Mouse (Mus musculus) kidney, embryonic 14.5 days (tissue): ENCODE data around the gene Ppfia4. TPM values are rescaled to one million over a fixed set of nuclear protein-coding genes. Genes with fewer than 3 reads are reported as not detected.

Experiments used
- ATAC-seq: fragments of 200-750 bp; cut with Nextera tagmentation; 2 replicates; pipeline ENCODE4 v1.8.0; 2017; ENCODE audit warnings: moderate number of reproducible peaks, mild to moderate bottlenecking, moderate TSS enrichment, moderate library complexity; ENCODE audit not compliant: low FRiP score, low TSS enrichment
- H3K27ac ChIP-seq: fragments of 300-500 bp; sonication (generic); 2 replicates; pipeline ENCODE4 v1.5.1; 2014; ENCODE audit warnings: low read depth, mild to moderate bottlenecking, low read length, moderate library complexity, mixed read lengths
- H3K27me3 ChIP-seq: fragments of 300-500 bp; sonication (generic); 2 replicates; pipeline ENCODE4 v1.6.1; 2014; ENCODE audit warnings: mild to moderate bottlenecking, low read length; ENCODE audit not compliant: control insufficient read depth, insufficient read depth
- H3K36me3 ChIP-seq: fragments of 300-500 bp; sonication (generic); 2 replicates; pipeline ENCODE4 v1.6.1; 2014; ENCODE audit warnings: low read length, mixed read lengths; ENCODE audit not compliant: control insufficient read depth, insufficient read depth
- H3K4me1 ChIP-seq: fragments of 300-500 bp; sonication (generic); 2 replicates; pipeline ENCODE4 v1.6.1; 2014; ENCODE audit warnings: low read length, mixed read lengths; ENCODE audit not compliant: control insufficient read depth, insufficient read depth
- H3K4me2 ChIP-seq: fragments of 300-500 bp; sonication (generic); replicated peaks from 2 replicates; pipeline ENCODE4 v1.6.1; 2014; ENCODE audit warnings: low read depth, mild to moderate bottlenecking, low read length
- H3K4me3 ChIP-seq: fragments of 300-500 bp; sonication (generic); 2 replicates; pipeline ENCODE4 v1.5.1; 2014; ENCODE audit warnings: mild to moderate bottlenecking, low read length
- H3K9ac ChIP-seq: fragments of 300-500 bp; sonication (generic); 2 replicates; pipeline ENCODE4 v1.6.1; 2014; ENCODE audit warnings: low read depth, mild to moderate bottlenecking, low read length, moderate library complexity
- H3K9me3 ChIP-seq: fragments of 300-500 bp; sonication (generic); 2 replicates; pipeline ENCODE4 v1.6.1; 2016; ENCODE audit warnings: low read length; ENCODE audit not compliant: control insufficient read depth
- WGBS: fragments of 180-500 bp; shearing (Covaris S2); extraction: QIAGEN DNeasy Blood & Tissue Kit; methylation state at CpG from one replicate; pipeline ENCODE4 v1.1.7; 2014; 5-methylcytosine and 5-hydroxymethylcytosine counted together
- polyA plus RNA-seq: library from polyadenylated mRNA; unstranded; fragments of >200 nt; fragmentation: Nextera tagmentation; extraction: Ambion mirVana; gene quantifications from 2 replicates; pipeline ENCODE4 v1.2.1, GENCODE M21; 2014

The Ppfia4 gene
- polyA plus RNA-seq, 1 experiment from 2014 or later = 2.7 TPM

DNA sequence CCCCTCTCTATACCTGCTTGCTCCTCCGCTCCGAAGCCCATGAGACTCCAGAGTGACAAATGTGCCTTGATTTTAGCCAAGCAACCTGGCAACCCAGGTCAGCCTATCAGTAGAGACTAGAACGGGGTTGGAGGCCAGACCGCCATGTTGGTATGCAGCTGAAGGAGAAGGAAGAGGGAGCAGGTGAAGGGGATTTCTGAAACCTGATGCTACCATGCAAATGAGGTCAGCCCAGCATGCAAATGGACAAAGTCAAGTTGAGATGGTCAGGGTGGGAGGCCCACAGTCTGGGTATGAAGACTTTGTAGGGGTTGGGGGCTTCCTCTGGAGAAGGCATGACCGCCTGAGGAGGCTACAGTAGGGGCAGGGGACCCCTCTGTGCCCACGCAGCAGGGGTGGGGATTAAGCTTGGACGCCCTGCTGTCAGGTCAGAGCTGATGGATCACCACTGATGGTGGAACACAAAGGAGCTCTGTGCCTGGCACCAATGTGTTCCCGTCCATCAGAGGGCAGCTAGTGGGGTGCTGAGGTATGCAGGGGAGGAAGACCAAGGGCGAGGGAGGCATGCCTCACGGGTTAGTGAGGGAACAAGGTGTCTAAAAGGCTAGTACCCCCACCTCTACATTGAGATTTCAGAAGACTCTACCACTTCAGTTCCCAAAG lies 47.1 kb downstream of the Ppfia4 start:
- Histone ChIP-seq H3K36me3 (no peaks in the 10 kb centered on the region), H3K9ac (no peak overlapping the region), H3K27ac (no peak overlapping the region), H3K9me3 (no peaks in the 10 kb centered on the region), H3K27me3 (no peaks in the 10 kb centered on the region), H3K4me3 (no peak overlapping the region), H3K4me1 (peaks cover 5% of the 10 kb centered on the region; the same call in 1 of the 2 replicates), H3K4me2 (no peak overlapping the region)
- WGBS = 60% methylated on average over 10 of the region's 10 CpGs
- no peak for ATAC-seq

DNA sequence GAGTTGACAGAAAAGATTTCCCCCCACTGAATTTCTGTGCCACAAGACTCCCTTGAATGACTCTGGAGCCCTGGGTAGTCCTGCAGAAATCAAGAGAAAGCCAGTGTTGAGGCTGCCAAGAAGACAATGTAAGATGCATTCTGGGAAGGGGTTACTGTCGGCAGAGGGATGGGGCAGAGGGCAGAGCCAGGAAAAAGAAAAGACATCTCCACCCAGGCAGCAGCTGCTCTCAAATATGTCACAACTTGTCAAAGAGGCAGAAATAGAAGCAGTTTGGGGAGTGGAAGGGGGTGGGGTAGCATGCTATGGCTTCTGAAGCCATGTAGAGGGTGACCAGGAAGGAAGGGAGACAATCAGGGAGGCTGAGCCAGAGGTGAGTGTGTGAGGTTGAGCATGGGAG lies 49.6 kb downstream of the Ppfia4 start:
- WGBS = 62% methylated on average over 1 of the region's 1 CpGs
- Histone ChIP-seq H3K9ac (no peak overlapping the region), H3K4me1 (peaks cover 5% of the 10 kb centered on the region; the same call in 1 of the 2 replicates), H3K27ac (no peak overlapping the region), H3K4me3 (no peak overlapping the region), H3K36me3 (no peaks in the 10 kb centered on the region), H3K27me3 (no peaks in the 10 kb centered on the region), H3K9me3 (no peaks in the 10 kb centered on the region), H3K4me2 (no peak overlapping the region)
- no peak for ATAC-seq

DNA sequence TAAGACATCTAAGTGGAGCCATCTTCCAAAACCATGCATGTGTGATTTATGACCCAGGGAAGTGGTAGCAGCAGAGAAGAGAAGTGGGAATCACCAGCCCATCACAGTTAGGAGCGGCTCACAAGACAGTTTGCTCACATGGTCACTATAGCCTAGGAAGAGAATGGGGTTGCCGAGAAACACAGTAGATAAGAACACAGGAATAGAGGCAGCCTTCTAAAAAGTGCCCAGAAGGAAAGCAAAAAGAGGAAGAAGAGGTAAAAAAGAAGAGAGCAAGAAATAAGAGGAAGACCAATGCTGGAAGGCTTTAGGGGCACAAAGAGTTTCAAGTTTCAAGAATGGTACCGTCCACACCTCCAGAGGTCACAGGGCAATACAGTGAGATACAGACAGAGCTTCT lies 50.4 kb downstream of the Ppfia4 start:
- Histone ChIP-seq H3K27me3 (no peaks in the 10 kb centered on the region), H3K4me1 (peaks cover 5% of the 10 kb centered on the region; the same call in 1 of the 2 replicates), H3K27ac (no peak overlapping the region), H3K36me3 (no peaks in the 10 kb centered on the region), H3K9me3 (no peaks in the 10 kb centered on the region), H3K4me3 (no peak overlapping the region), H3K4me2 (no peak overlapping the region), H3K9ac (no peak overlapping the region)
- no peak for ATAC-seq
- 38% methylated on average over 3 of the region's 3 CpGs for WGBS

DNA sequence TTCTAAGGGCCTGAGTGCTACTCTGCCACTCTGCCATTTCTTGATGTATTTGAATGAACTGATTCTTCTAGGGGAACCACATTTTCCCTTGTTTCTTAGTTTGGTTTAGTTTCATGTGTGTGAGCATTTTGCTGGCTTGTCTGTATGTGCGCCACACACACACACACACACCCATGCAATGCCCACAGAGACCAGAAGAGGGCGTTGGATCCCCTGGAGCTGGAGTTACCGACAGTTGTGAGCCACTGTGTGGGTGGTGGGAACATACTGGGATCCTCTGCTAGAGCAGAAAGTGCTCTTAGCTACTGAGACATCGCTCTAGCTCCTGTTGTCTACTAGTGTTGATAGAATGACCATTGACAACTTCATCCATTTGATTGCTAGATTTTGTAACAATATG lies 51.2 kb downstream of the Ppfia4 start:
- no peak overlapping the region for H3K4me3 ChIP-seq
- no peak for ATAC-seq
- no peak overlapping the region for H3K9ac ChIP-seq
- no peak overlapping the region for H3K27ac ChIP-seq
- H3K4me2 ChIP-seq = no peak overlapping the region
- no peaks in the 10 kb centered on the region for H3K27me3 ChIP-seq
- 75% methylated on average over 4 of the region's 4 CpGs for WGBS
- H3K36me3 ChIP-seq = no peaks in the 10 kb centered on the region
- no peaks in the 10 kb centered on the region for H3K9me3 ChIP-seq
- H3K4me1 ChIP-seq = peaks cover 5% of the 10 kb centered on the region; the same call in 1 of the 2 replicates

DNA sequence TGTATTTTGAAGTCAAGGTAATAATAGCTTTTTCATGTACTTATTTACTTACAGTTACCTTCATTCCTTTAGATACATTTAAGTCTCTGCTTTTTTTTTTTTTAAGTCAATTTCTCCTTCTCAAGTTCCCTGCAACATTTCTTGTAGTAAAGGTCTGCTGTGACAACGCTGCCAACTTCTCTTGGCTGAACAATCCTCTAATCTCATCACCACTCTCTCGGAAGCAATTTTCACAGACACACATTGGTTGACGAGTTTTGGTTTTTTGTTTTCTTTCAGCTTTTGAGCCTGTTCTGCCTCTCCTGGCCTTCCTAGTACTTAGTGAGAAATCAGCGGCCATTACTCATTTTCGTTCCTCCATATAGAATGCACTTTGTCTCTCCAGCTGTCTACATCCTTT lies 52.6 kb downstream of the Ppfia4 start:
- Histone ChIP-seq H3K9me3 (no peaks in the 10 kb centered on the region), H3K9ac (no peak overlapping the region), H3K27me3 (no peaks in the 10 kb centered on the region), H3K4me1 (peaks cover 5% of the 10 kb centered on the region; the same call in 1 of the 2 replicates), H3K36me3 (no peaks in the 10 kb centered on the region), H3K4me3 (no peak overlapping the region), H3K4me2 (no peak overlapping the region), H3K27ac (no peak overlapping the region)
- 91% methylated on average over 5 of the region's 5 CpGs for WGBS
- ATAC-seq = no peak

DNA sequence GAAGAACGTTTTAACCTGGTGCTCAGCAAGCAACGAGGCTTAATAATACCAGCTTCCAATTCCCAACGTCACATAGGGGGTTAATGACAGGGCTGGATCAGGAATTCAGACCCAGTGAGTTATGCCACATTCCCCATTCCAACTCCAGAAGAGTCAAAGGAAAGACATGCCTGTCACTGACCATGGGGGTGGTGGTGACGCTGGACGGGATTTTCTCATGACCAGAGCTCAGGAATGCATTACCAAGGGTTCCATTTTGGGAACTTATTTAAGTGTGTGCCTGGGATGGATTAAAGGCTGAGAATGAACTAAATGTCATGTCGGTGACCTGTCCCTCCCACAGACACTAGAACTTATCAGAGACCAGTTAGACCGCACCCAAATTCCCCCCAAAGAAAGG lies 55.9 kb downstream of the Ppfia4 start:
- Histone ChIP-seq H3K27ac (no peak overlapping the region), H3K9me3 (no peaks in the 10 kb centered on the region), H3K4me1 (no peaks in the 10 kb centered on the region; the same call in 1 of the 2 replicates), H3K36me3 (no peaks in the 10 kb centered on the region), H3K9ac (no peak overlapping the region), H3K4me2 (no peak overlapping the region), H3K4me3 (no peak overlapping the region), H3K27me3 (no peaks in the 10 kb centered on the region)
- ATAC-seq = no peak
- 78% methylated on average over 7 of the region's 7 CpGs for WGBS

DNA sequence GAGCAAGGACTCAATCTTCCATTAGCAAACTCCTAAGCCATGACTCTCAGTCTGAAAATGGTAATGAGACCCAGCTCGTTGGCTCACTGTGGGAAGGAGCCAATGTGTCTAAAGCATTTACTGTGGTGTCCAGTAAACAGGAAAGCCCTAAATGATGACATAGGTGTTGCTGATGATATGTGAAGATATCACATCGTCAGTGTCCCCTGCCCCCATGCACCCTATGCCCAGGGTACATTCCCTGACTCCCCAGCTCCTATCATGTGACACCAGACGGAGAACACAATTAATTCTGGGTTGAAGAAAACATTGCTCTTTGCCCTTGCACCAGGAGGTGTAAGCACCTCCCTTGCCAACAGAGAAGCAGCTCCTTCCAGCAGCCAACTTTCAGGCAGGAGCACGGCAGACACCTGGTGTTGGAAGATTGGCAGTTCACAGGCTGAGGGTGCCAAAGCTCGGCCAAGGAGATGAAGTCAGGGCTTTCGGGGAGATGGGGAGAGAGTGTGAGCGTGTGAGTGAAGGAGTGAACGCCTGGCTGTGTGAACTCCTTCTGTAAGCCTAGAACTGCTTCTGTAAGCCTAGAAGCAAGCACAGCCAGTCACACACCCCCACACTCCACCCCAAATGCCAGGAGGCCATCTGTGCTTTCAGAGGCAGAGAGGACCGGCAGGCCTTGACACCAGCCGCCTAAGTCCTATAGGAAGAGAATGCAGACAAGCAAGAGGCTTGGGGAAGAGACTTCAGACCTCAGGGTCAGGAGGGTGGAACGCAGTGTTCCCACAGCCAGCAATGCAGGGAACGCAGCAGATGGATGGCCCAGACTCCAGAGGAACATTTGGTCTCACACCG lies 56.9 kb downstream of the Ppfia4 start:
- no peak overlapping the region for H3K4me3 ChIP-seq
- H3K36me3 ChIP-seq = no peaks in the 10 kb centered on the region
- no peaks in the 10 kb centered on the region for H3K9me3 ChIP-seq
- WGBS = 32% methylated on average over 13 of the region's 13 CpGs
- H3K4me2 ChIP-seq = no peak overlapping the region
- ATAC-seq = 0 out of 2 replicates have a peak, but pooled peaks have one; percentile 44
- no peak overlapping the region for H3K9ac ChIP-seq
- no peak overlapping the region for H3K27ac ChIP-seq
- no peaks in the 10 kb centered on the region; the same call in 1 of the 2 replicates for H3K4me1 ChIP-seq
- no peaks in the 10 kb centered on the region for H3K27me3 ChIP-seq

DNA sequence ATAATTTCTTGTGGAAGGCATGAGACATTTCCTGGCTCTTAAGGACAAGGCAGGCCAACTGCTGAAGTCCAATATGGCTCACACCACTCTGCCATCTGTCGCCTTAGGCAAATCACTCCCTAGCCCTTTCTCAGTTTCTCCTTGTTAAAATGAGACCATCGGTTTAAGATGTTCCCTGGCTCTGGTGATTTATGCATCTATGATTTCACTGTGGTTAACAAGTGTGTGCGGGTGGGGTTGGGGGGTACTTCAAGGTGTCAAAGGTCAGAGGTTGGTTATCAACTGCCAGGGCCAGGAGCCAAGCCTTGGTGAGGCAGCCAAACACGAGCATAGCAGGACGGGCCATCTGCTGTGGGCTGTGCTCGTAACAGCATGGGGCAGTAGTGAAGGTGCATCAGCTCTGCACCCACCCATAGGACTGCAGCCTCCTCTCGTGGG lies 58.2 kb downstream of the Ppfia4 start:
- Histone ChIP-seq H3K36me3 (no peaks in the 10 kb centered on the region), H3K9ac (no peak overlapping the region), H3K4me1 (no peaks in the 10 kb centered on the region; the same call in 1 of the 2 replicates), H3K4me2 (no peak overlapping the region), H3K9me3 (no peaks in the 10 kb centered on the region), H3K27ac (no peak overlapping the region), H3K4me3 (no peak overlapping the region), H3K27me3 (no peaks in the 10 kb centered on the region)
- ATAC-seq = no peak
- WGBS = 36% methylated on average over 7 of the region's 7 CpGs
